16 mouse cellular contexts compared by ENCODE assay signal in genomic region chr16:9851265-9851988, GRCm38 (mm10).
DNase-seq lines count a peak whose midpoint lies in the region; ATAC-seq and TF ChIP-seq lines count a peak whose summit lies in the region.
"Had no signal": no experiment of that assay in that cellular context is flagged by ENCODE, and none has a peak within 500 bp of the region (broad histone marks: within the 10 kb centered on the region; RNA-seq: fewer than 3 reads in every experiment).

No protein-coding gene starts in this region.

- ATAC-seq in forebrain, embryonic 14.5 days: peak; percentile 86
- no peak for ATAC-seq in forebrain, embryonic 11.5 days (replicated peaks; ENCODE audit: low FRiP score)
- ATAC-seq in monocyte, adult 5-6 weeks (replicated peaks; ENCODE audit: insufficient number of reproducible peaks, low FRiP score, low TSS enrichment, poor library complexity, severe bottlenecking): no peak
- ATAC-seq: intestine, postnatal 0 days had no signal

- no peak overlapping the region for H3K4me2 ChIP-seq in forebrain, embryonic 14.5 days (ENCODE audit: low read length)
- H3K4me2 ChIP-seq in forebrain, embryonic 11.5 days (ENCODE audit: low read depth, low read length, severe bottlenecking): no peak overlapping the region
- H3K4me2 ChIP-seq: neural tube, embryonic 13.5 days had no signal

- no peaks in the 10 kb centered on the region for H3K9me3 ChIP-seq in forebrain, embryonic 14.5 days (replicated peaks; ENCODE audit: control insufficient read depth, low read length)
- H3K9me3 ChIP-seq in forebrain, embryonic 11.5 days (ENCODE audit: control insufficient read depth, low read length): no peaks in the 10 kb centered on the region
- H3K9me3 ChIP-seq: neural tube, embryonic 13.5 days had no signal

- 67% methylated on average over 12 of the region's 12 CpGs for WGBS in forebrain, embryonic 14.5 days
- WGBS in forebrain, embryonic 11.5 days: 88% methylated on average over 12 of the region's 12 CpGs
- WGBS in thymus, adult 2 months: 90% methylated on average over 12 of the region's 12 CpGs

- peak overlapping the region; percentile 44; the same call in 1 of the 2 replicates for H3K27ac ChIP-seq in forebrain, embryonic 14.5 days (ENCODE audit: low read depth, low read length)
- H3K27ac ChIP-seq in forebrain, embryonic 11.5 days (ENCODE audit: low read depth, low read length): no peak overlapping the region
- no peak overlapping the region for H3K27ac ChIP-seq in thymus, adult 2 months (ENCODE audit: control insufficient read depth, insufficient read depth, low read length)
- H3K27ac ChIP-seq: macrophage; neural tube, embryonic 13.5 days had no signal

- TF ChIP-seq CTCF in thymus, adult 2 months (IDR thresholded peaks at IDR 0.05; ENCODE audit: borderline replicate concordance, control insufficient read depth, extremely low read depth, insufficient read depth, low read length, poor library complexity): no peak

- peak; percentile 68 for DNase-seq in forebrain, embryonic 14.5 days (ENCODE audit: low spot score)
- DNase-seq in forebrain, embryonic 11.5 days (ENCODE audit: low spot score): no peak
- peak; percentile 26 to 33 for DNase-seq in right cerebral cortex, postnatal 36 days (ENCODE audit: low spot score in 2 of 2)
- no peak for DNase-seq in right cerebral cortex, postnatal 14 days
- DNase-seq in layer of hippocampus, adult 18-20 months (ENCODE audit: low spot score in 2 of 2): peak; percentile 84 to 92
- no peak for DNase-seq in heart, adult 8-10 months (ENCODE audit: low spot score)
- DNase-seq in thymus, adult 2 months: no peak
- DNase-seq: adrenal gland, adult 8-10 months; kidney, postnatal 25 days; lung, adult 18-20 months; midbrain, embryonic 14.5 days had no signal

- TF ChIP-seq POLR2A in thymus, adult 2 months (IDR thresholded peaks at IDR 0.05; ENCODE audit: control insufficient read depth, extremely low read depth, insufficient read depth, low read length, poor library complexity): no peak

- H3K4me3 ChIP-seq in forebrain, embryonic 14.5 days (ENCODE audit: low read depth, low read length): no peak overlapping the region
- no peak overlapping the region for H3K4me3 ChIP-seq in forebrain, embryonic 11.5 days (ENCODE audit: low read depth, low read length)
- H3K4me3 ChIP-seq in thymus, adult 2 months (ENCODE audit: control insufficient read depth, insufficient read depth, low read length): no peak overlapping the region
- H3K4me3 ChIP-seq: erythroblast, embryonic 14.5 days; neural tube, embryonic 13.5 days had no signal

- H3K4me1 ChIP-seq in forebrain, embryonic 14.5 days (ENCODE audit: control insufficient read depth, insufficient read depth, low read length): no peaks in the 10 kb centered on the region
- no peaks in the 10 kb centered on the region for H3K4me1 ChIP-seq in forebrain, embryonic 11.5 days (replicated peaks; ENCODE audit: control insufficient read depth, insufficient read depth, low read length)
- no peaks in the 10 kb centered on the region for H3K4me1 ChIP-seq in thymus, adult 2 months (replicated peaks; ENCODE audit: control insufficient read depth, insufficient read depth, low read length)
- H3K4me1 ChIP-seq: neural tube, embryonic 13.5 days had no signal

- no peak overlapping the region for H3K9ac ChIP-seq in forebrain, embryonic 14.5 days (ENCODE audit: low read length)
- H3K9ac ChIP-seq in forebrain, embryonic 11.5 days (ENCODE audit: low read length): no peak overlapping the region
- H3K9ac ChIP-seq: neural tube, embryonic 13.5 days had no signal

- no peaks in the 10 kb centered on the region for H3K27me3 ChIP-seq in forebrain, embryonic 14.5 days (replicated peaks; ENCODE audit: control insufficient read depth, insufficient read depth, low read length)
- no peaks in the 10 kb centered on the region for H3K27me3 ChIP-seq in forebrain, embryonic 11.5 days (ENCODE audit: control insufficient read depth, insufficient read depth, low read length)
- H3K27me3 ChIP-seq in thymus, adult 2 months (ENCODE audit: control insufficient read depth, insufficient read depth, low read length): no peaks in the 10 kb centered on the region
- H3K27me3 ChIP-seq: neural tube, embryonic 13.5 days had no signal

- H3K36me3 ChIP-seq in forebrain, embryonic 14.5 days (ENCODE audit: control insufficient read depth, insufficient read depth, low read length): no peaks in the 10 kb centered on the region
- no peaks in the 10 kb centered on the region for H3K36me3 ChIP-seq in forebrain, embryonic 11.5 days (ENCODE audit: control insufficient read depth, insufficient read depth, low read length)
- no peaks in the 10 kb centered on the region for H3K36me3 ChIP-seq in thymus, adult 2 months (ENCODE audit: control insufficient read depth, insufficient read depth, low read length)
- H3K36me3 ChIP-seq: neural tube, embryonic 13.5 days had no signal

Comparison
In these comparisons a context has a peak if more than half of its experiments do, and no peak if none do; other contexts are left out.
1. DNase-seq: peak in forebrain, embryonic 14.5 days (single experiment), right cerebral cortex, postnatal 36 days (2 of 2) and layer of hippocampus, adult 18-20 months (2 of 2); none in forebrain, embryonic 11.5 days (single experiment), right cerebral cortex, postnatal 14 days (single experiment), heart, adult 8-10 months (single experiment) and thymus, adult 2 months (single experiment).